Mouse (Mus musculus) kidney, postnatal 36 days (tissue): ENCODE data around the gene Lingo2.

Experiments used
- DNase-seq, 2 experiments: peaks; one replicate each; pipeline ENCODE4 v3.0.0; 2021 to 2022; ENCODE audit warnings: mixed read lengths in 2 of 2

The Lingo2 gene

DNA sequence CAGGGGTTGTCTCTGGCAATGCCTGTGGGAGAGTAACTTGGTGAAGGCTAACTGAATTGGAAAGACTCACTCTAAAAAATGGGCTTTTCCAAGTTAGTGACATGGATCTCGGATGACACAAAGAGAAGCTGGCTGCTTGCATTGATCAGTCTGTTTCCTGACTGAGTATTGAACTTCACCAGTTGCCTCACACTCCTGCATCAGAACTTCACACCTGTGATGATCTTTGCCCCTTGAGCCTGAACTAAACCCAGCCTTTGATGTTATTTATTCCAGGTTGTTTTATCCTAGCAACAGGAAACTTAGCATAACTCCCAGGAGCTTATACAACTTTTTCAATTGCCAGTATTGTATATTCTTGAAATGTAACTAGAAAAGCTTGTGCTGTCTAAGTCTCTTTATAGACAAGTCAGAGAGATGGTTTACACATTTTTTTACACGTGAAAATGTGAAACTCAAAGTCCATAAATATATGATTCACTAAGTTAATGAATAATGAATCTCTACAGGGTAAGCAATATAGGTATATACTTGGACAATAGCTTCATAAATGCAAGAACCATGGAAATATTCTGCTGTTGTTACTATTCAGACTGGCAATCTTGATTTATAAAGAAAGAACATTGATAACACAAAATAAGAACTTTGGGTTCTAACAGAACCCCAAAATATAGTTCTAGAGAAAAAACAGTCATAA, 410.7 kb downstream of the Lingo2 start:
- no peak for DNase-seq

DNA sequence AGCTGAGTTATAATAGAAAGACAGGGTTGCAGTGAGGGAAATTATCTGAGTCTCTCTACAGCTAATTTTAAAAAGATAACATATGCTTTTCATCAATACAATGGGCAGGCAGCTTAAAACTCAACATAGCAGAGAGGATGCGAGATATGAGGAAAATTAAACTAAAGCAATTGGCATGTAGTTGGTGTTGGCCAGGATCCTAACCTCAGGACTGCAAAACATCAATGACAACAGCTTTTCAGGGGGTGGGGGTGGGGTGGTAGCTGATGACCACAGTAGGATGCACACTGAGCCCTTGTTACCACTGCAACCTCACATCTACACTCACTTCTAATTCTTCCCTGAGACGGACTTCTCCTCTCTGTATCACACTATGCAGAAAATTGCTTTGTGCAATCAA, 417.7 kb downstream of the Lingo2 start:
- DNase-seq: no peak

DNA sequence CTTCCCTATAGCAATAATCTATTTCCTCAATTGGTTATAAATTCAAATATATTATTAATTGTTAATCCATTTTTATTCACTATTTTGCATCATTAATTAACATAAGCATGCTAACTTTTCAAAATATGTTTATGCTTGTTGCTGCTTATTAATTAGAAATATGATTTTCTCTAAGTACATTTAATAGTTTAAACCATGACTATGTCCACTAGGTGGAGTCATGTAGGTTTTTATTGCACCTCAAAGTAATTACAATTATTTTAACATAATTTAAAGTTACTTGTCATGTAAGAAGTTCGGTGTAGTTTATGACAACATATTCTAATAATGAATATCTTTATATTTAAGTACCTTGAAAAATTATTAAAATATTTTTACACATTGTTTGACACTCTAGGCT, 461.3 kb downstream of the Lingo2 start:
- no peak for DNase-seq

DNA sequence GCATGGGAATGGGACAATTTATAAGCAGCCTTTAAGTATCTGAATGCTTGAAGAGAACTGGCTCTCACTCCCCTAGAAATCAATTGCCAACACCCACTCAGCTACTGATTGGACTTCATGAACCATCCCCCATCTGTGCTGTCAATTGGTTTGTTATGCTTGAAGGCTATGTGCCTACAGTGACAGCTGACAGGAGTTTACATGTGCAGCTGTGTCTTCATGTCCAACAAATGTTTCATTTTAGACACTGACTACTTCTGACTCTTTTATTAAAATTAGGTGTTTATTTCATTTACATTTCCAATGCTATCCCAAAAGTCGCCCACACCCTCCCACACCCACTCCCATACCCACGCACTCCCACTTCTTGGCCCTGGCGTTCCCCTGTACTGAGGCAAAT, 516.3 kb downstream of the Lingo2 start:
- DNase-seq: no peak

DNA sequence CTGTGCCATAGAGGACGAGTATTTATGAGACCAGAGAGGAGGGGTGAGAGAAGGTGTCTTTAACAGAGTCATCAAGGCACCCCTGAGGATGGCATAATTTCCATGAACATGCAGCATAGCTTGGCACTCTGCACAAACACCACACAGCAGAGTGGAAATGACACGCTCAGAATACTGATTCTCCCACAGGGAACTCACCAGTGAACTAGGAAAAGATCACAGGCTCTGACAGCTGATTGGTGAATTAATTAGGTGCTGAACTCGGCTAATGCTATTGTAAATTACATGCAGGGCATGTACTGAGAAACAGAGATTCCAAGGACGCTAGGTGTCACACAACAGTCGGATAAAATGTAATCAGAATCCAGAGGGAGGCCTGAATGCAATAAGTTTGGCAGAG, 525.4 kb downstream of the Lingo2 start:
- no peak for DNase-seq

DNA sequence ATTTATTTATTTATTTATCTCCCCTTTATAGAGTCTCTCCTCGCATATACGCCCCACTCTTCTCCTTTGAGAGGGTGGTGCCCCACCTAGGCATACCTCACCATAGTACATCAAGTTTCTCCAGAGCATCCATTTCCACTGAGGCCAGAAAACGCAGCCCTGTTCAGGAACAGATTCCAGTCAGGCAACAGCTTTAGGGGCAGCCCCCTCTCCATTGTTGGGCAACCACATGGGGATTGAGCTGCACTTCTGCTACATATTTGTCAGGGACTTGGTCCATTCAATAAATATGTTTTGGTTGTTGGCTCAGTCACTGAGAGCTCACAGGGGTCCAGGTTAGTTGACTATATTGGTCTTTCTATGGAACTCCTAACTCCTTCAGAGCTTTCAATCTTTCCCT, 544.2 kb downstream of the Lingo2 start:
- no peak for DNase-seq

DNA sequence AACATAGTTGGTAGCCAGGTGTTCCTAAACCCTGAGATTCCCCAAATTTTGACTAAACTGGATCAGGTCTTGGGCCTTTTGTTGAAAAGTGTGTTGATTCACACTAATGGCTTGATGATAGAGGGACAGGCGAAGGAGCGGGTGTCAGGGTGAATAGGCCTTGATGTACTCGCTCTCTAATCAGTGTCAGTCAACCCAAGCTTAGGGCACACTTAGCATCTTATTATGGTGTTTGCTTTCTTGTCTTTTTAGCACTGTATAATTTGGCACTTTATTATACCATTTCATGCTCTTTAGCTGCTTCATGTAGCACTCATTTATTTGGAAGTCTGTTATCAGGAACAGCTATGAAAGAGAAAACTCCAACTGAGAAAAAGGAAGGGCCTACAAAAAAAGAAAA, 582.6 kb downstream of the Lingo2 start:
- no peak for DNase-seq

DNA sequence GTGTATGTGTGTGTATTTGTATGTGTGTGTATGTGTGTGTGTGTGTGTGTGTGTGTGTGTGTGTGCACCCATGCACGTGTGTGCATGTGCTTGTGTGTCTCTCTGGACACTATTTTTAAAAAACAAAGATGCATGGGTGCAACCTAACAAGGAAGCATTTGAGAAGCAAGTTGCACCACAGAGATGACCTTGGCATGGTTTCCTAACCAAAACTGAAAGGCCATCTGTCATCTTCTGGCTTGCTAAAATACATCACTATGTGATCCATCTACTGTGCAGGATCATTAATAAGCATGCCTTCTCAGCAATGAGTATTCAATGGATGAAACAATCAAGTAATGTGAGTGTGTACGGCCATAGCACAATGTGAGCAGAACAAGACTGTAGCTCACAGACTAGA, 597.1 kb downstream of the Lingo2 start:
- DNase-seq: no peak

DNA sequence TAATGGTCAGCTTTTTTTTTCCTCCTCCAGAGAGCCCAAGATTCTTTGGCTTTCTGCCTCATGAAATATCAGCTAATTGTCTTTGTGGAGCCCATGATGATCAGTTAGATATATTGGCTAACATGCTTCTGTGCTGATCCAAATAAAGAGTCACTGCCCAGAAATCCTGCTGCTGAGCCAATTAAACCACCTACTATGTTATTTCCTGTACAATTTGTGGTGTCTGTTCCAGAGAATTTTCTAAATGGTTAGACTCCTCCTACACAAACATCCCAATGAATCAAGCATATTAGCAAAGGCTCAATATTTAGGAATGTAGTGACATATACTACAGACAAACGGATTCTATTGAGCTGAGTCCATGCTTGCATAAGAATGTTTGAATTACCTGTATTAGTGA, 619.8 kb downstream of the Lingo2 start:
- DNase-seq: no peak

DNA sequence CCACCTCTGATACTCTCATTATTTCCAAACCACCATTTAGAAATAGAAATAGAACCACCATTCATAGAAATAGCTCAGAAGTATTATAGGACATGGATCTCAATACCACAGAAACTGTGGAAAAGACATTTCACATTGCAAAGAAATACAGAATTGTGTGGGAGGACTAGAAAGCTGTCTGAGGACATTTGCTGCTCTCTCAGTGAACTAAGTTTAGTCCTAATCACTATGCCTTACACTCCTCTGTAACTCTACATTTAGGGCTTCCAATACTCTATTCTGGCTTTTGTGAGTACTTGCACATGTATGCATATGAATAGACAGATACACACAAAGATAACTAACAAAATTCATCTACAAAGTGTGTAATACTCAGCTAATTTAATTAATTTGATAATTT, 625.9 kb downstream of the Lingo2 start:
- no peak for DNase-seq

DNA sequence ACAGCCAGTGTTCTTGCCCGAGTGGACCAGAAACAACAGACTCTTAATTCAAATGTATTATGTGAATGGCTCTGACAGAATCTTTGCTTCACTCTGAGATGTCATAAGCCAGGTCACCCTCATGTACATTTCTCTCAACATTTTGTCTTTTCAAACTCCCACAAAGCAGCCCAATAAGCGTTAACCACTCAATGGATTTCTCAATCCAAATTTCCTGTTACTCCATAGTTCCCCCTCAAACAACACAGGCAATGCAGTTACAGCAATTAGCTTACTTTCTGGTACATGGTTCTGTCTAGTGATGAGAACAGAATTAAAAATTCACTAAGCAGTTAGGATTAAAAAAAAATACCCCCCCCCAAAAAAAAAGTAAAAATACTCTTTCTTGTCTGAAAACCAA, 638.5 kb downstream of the Lingo2 start:
- DNase-seq: no peak

DNA sequence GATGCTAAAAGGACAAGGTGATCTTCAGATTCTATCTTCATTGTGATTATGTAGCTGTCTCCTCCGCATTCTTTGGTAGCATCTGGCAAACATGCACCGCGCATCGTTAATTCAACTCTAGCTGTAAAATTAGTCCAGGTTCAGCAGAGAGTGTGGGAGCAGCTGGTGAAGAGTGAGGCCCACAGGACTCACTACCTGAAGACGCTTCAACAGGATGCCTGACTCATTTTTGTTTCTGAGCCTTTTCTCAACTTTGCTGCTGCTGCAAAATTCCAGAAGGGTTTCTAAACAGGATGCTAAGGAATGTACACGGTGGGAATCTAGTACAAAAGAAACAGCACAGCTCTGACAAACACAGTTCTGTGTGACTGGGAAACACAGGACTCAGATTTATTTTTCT, 640.1 kb downstream of the Lingo2 start:
- DNase-seq: no peak

DNA sequence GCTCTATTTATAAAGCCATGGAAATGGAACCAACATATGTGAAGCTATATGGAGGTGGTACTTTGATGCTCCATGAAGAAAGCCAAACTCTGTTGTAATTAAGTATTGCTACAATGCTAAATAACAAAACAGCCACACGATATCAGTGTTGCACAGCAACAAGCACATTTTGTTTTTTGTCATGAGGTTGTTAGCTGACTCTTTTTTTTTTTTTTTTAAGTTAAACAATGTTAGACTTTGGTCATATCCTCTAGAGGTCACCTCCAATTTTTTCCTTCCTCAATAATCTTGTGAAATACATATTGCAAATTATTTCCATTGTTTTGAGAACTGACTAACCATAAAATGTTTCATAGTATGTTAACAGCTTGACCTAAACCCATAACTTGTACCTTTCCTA, 646.3 kb downstream of the Lingo2 start:
- no peak for DNase-seq

DNA sequence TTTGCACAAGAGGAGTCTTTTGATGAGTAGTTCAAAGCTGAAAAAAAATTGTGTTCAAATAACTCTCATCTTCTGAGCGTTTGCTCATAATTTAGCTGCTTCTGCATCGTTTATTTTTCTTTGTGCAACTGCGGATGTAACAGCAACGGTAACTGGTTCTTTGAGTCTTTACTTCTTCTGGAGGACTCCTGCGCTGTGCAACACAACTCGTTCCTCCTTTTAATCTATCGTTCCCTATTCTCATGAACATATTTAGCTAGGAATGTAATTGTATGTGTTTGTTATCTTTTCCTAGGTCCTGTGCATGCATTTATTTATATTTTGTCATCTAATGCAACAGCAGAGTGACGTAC, 661.9 kb downstream of the Lingo2 start:
- DNase-seq: no peak

DNA sequence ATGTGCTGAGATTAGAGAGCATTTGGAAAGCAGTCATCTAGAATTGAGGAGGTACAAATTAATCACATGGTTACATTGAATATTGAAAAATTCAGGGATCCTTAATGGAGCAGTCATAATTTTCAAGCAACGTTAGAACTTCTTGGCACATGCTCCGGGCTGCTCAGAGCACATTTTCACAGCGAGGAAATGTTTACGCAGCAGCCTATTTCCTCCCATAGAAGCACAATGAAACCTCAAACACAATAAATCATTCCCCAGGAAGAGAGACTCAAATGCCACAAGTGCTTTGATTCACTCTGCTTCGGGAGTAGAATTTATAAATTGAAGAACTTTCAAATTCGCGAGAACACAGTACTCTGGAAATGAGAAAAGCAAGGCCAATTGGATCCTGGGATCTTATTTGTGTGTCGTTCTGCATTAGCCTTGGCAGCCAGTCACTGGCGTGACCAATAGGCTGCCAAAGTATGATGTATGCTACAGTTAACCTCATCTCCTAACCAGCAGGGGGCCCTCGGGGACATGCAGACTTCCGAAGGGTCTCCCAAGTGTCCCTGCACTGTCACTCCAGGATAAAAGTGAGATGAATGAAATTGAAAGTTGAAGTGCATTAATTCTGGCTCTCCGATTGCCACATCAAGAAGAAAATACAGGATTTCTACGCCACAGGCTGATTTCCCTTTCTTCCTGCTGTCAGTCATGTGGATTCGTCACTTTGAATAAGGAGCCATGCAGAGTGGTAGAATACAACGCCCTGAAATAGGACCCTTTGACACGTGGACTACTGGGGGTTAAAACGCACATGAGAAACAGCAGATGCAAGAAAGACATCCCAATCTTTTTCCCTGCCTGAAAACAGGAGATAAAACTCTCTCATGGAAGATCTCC, 662.5 kb downstream of the Lingo2 start:
- peak; percentile 43 to 74 for DNase-seq

DNA sequence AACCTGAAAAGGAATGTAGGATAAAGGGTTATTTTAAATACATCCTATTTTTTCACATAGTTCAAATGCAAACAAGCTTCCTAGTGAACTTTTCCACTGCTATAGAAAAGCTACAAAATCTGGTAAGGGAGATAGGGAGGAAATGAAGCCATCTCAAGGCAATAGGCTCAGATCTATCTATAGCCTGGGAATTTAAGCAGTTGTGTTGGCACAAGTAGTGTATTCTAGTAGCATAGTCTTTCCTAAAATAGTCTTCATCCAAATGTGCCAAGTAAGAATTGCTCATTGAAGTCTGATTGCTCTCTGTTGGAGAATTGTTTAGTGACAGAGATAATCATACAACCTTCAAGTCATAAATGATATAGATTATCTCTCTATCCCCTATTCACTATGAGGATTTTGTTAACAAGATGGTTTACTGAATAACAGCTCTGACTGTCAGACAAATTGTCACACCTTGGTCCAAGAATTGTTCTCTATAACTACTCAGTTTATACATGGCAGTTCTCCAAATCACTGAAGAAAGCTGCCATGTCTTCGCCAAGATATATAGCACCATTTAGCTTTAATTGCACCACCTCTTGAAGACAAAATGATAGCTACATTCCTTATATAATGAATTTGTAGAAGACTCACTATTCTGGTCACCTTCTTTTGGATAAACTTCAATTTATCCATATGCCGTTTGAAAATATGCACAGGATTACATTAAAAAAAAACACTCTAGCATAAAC, 688.9 kb downstream of the Lingo2 start:
- DNase-seq: no peak

DNA sequence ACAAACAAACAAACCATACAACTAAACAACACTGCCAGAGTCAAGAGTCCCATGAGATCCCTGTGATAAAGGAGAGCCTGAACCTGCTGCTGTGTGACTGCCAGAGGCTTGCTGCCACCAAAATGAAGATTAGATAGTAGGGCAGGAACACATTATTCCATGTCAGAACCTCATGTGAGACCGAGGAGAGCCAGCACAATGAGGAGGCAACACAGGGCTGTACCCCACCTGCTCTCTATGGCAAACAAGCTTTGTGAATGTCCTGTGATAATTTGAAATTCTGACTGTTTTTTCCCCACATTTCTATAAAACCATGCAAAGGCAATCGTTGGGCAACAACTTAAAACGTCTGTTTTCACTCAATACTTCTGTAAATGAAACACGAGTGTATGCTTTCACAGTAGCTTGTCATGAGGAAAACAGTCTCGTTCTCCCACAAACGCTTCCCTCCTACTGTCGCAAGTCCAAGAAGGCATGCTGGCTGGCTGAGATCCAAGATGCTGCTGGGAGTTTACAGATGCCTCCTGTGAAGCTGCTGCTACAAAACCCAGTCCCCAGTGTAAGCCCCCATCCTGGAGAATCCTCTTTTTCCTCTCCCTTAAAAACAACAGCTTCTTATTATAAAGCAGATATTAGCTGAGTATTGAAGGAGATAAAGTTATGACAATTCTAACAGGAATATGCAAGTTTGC, 765.2 kb downstream of the Lingo2 start:
- peak; percentile 7 to 76 for DNase-seq

DNA sequence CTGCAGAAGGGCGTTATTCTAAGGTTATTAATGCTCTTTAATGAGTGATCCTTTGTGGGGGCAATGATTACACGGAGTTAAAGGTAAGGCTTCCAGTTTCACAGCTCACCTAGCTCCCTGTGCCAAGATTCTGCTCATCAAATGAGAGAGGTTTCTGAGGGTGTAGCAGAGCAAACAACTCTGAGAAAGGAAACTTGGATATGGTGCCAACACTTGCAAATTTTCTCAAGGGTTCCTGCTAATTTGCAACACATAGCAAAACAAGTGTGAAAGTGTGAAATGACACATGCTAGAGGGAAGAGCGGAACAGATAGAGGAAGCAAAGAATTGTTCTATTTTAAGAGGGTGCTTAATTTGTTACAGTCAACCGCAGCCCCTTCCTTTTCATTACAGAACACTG, 767.9 kb downstream of the Lingo2 start:
- DNase-seq: no peak

DNA sequence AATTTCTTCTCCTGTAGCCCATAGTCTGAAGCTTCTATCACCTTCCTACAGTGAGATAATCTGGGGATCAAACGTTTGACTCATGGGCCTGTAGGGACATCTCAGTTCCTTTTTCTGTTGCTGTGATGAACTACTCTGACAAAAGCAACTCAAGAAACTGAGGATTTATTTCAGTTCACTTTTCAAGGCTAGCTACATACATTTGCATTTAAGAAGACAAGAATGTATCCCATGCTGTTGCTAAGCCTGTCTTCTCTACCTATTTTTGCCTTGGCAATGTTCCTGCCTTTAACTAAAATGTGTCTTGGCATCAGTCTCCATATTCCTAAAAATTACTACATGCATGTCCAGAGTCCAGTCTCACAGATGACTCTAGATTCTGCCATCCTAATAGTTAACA, 781.4 kb downstream of the Lingo2 start:
- DNase-seq: no peak

DNA sequence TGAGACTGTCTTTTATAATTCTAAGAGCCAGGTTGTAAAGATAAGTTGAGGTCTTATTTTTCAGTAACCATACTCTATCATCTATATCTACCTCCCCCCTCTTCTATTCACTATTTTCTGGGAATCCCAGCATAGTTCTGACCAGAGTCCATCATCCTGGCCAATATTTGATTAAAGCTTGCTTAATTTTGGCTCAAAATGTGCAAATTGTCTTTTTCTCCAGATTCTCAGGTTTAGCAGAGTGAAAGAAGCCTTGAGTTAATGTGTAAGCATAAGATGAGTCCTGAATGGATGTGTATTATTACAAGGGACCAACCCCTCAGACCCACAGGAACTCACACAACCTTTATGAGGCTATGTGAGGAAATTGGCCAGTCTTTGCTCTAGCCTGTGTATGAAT, 820.2 kb downstream of the Lingo2 start:
- DNase-seq: no peak

DNA sequence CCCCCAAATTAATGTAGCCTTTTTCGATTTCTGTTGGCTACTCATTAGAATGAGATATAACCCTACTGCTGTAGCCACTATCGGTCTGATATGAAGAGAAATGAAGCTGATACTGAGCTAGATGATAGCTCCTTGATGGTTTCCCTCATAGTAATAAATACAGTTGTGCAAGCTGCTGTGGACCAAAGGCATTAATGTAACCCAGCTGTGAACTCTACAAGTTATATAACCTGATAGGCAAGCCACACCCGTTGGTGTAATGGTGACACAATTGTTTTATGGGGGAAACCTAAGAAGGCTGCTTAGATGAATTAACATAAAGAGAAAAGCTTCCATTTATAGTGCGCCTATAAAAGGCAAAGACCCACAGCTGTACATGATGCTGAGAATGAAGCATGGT, 856.1 kb downstream of the Lingo2 start:
- no peak for DNase-seq

DNA sequence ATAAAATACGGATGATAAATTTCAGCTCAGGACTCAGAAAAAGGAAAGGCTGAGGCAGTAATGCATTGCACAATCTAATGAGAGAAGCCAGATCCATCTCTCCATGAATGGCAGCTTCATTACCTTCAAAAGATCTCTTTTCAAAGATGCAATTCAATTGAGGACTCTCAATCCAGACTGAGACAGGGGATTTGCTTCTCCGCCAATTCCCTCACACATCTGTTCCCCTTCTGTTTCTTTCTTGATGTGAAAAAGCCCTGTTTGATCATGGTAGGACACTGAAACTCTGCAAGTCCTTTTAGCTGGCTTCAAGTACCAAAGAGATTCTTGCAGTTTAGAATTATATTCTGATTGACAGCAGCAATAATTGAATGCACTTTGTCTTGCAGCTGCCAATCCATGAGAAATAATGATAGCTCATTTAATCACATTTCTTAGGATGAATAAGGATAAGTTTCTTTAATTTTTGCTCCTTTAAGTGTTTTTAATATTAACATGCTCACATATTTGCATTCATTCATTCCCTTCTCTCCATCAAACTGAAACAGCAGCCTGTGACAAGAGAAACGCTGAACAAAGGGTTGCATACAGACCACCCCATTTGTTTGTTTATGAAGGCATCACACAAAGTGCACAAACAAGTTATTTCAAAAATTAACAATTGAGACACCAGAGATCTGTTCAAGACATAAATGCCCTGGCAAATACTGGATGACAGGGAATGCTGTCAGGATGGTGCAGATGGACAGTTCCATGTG, 870.3 kb downstream of the Lingo2 start:
- DNase-seq: no peak
